Mouse (Mus musculus) common myeloid progenitor, adult 5-6 weeks (primary cell): ENCODE measurements around the gene Ralgapa2. TPM values are rescaled to one million over a fixed set of nuclear protein-coding genes. Genes with fewer than 3 reads are reported as not detected.

ENCODE experiments used
- ATAC-seq: replicated peaks from 2 replicates; pipeline ENCODE4 v1.8.0; 2016; ENCODE audit warnings: low read depth, mild to moderate bottlenecking, moderate TSS enrichment, inconsistent platforms; ENCODE audit not compliant: poor library complexity, severe bottlenecking
- total RNA-seq: library from RNA; stranded (forward); fragments of 200-1000, 187-1606 nt; gene quantifications from 2 replicates; pipeline ENCODE4 v1.2.3, GENCODE M21; 2017

Gene Ralgapa2
- total RNA-seq, 1 experiment from 2014 or later = 24.2 TPM

DNA sequence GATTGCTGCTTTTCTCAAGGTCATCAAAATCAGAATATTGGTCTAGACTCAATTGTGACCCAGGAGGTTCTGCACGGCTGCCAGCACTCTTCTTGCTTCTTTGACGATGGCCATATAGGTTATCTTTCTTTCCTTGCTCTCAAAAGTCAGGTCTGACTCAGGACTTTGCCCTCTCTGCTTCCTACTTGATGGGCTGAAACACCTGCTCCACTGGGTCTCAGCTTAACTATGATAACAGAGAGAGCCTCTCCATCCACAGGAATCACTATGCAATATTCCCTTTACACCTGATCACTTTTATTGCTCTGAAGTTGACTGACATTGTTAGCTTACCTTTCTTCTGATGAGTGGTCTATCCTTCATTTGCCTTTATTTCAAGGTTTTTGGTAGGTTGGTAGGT lies 191.5 kb downstream of the Ralgapa2 start:
- ATAC-seq = no peak

- ATAC-seq = no peak
Observed at GRCm38 (mm10) chr2:146314751-146315150, 197.4 kb downstream of the Ralgapa2 start.

DNA sequence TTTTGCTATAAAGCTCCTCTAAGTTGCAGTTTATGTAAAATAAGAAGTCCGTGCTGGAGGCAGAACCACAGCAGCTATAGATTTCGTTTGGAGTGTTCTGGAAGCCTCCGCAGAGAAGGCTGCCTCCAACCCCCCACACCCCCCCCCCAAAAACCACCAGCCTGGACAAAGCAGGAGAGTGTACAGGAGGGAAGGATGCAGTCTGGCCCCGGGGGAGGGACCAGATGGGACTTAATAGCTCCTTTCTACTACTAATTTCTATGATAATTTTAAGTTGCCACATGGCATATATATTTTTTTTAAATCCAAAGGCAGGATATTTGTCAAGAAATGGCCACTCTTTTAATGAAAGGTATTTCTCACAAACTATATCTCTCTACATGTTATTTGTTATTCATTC lies 198.3 kb downstream of the Ralgapa2 start:
- ATAC-seq = no peak

DNA sequence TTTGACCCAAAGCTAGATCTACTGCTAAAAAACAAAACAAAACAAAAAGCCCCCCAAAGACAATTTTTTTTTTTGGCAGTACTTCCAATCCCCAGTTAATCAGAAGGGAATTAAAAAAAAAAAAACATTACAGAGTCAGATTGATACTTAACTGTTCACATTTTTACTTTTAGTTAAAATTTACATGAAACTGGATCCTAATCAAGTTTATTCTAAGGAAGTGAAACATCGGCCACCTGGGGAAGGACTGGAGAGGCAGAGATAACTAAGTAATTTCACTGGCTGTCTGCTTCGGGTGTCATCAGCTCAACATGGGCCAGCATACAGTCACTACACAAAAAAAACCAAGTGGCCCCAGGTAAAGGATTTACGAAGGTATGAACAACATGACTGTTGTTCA lies 201.4 kb downstream of the Ralgapa2 start:
- no peak for ATAC-seq

- peak; percentile 70 for ATAC-seq
Observed at GRCm38 (mm10) chr2:146310291-146310690, 201.9 kb downstream of the Ralgapa2 start.

- no peak for ATAC-seq
Observed at GRCm38 (mm10) chr2:146309413-146309812, 202.7 kb downstream of the Ralgapa2 start.

- no peak for ATAC-seq
Observed at GRCm38 (mm10) chr2:146307060-146307459, 205.1 kb downstream of the Ralgapa2 start.

GRCm38 (mm10) chr2:146302094-146302699 lies 209.9 kb downstream of the Ralgapa2 start:
- ATAC-seq = no peak

- no peak for ATAC-seq
Observed at GRCm38 (mm10) chr2:146300500-146301020, 211.6 kb downstream of the Ralgapa2 start.

DNA sequence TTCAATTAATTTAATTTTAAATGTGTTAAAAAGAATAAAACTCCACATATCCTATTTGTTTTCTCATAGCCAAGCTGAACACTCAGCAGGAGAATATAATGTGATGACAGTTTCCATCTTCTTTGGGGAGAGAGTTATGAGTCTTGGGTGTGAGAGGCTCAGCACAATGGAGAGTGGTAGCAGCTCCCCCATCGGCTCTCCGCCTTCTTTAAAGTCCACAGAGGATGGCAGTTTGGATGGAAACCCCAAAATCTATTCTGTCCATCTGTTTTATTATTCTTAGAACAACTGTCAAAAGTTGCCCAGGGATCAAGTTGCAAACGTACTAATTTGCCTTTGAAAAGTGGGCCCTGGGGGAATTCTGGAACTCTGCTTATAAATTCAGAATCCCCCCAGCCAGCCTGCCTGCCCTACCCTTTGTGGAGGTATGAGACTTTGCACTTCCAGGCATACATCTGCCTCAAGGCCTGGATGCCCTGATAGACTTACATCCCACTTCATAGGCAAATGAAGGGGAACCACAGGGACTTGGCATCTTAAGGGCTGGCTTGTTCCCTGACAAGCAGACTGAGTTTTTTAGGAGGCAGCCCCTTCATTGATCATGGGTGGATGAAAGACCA lies 212.2 kb downstream of the Ralgapa2 start:
- no peak for ATAC-seq

- ATAC-seq = no peak
Observed at GRCm38 (mm10) chr2:146293538-146293937, 218.6 kb downstream of the Ralgapa2 start.

DNA sequence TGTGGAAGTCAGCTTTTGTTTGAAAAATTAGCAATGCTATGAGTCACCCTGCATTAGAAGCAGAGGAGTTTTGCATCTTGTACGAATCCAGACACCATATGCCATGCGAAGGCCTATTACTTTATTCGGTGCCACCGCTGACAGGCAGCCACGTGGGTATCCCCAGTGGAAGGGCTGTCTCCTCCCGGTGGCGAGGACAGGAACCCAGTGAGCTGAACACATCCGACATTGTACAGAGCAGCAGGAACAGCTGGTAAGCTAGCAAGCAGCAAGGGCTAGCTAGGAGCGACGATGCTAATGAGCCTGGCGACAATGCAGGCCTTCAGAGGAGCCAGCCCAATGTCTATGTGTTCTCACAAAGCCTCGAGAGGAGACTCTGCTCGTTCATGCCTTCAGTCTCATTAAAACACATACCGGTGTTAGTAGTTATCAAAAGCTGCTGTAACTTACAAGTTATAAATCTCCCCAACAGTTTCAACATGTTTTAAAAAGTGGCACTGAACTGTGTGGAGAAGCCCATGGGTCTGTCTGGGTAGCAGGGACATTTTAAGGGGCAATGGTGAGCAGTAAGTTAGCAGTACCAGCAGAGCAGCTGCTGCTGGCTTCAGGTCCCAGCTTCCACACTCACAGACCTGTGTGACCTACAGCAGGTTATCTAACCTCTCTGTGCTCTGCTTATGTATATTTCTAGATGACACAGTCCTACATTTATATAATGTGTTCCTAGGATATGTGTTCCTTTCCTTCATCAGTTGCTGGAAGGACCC lies 221.1 kb downstream of the Ralgapa2 start:
- no peak for ATAC-seq

DNA sequence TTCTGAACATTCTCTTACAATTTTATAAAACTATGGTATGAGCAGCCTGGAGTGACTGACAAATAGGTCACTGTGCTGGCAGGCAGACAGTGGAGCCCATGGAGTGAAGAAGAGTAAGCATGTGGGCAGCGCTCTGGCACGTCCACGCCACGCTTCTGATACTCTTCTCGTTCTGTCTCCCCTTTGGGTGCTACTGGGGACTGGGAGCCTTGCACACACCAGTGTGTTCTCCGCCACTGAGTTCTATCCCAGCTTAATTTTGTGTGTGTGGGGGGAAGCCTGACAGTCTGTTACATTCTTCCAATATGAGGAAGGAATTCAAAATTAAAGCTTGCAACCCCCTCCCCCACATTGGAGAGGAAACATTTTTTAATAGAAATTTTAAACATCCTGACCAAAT lies 221.8 kb downstream of the Ralgapa2 start:
- no peak for ATAC-seq

GRCm38 (mm10) chr2:146289394-146289793 lies 222.8 kb downstream of the Ralgapa2 start:
- ATAC-seq = no peak

- no peak for ATAC-seq
Observed at GRCm38 (mm10) chr2:146288326-146288725, 223.8 kb downstream of the Ralgapa2 start.

DNA sequence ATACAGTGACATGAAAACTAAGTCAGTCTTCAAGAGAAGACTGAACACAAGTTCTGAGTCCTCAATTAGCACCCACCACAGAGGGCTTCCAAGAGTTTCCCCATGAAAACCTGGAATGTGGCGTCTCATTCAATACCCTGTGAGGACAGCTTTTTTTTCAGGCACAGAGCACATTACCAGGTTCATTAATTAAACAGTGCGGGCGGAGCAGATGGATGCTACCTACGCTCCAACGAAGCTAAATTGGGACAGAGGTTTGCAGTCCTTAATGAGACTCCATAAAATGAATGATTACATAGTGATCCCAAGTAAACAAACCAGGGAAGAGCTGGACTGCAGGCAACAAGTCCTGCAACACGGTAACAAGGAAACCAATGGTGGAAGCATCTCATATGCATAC lies 224.6 kb downstream of the Ralgapa2 start:
- ATAC-seq = no peak

DNA sequence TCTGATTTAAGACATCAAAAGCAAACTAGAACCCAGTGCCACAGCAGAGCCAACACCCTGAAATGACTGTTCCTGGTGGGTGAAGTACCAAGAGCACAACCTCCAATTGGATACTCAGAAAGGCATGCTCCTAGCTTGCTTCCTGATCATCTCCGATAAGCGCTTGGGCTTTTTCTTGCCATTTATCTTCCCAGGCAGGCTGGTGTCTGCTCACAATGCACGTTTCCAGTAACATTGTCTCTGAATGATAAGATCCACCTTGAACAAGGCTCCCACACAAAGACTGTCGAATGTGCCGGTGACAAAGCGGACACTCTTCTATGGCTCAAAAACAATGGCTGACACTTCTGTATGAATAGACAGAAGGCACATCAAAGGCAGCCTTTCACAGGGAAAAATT lies 230.8 kb downstream of the Ralgapa2 start:
- no peak for ATAC-seq

DNA sequence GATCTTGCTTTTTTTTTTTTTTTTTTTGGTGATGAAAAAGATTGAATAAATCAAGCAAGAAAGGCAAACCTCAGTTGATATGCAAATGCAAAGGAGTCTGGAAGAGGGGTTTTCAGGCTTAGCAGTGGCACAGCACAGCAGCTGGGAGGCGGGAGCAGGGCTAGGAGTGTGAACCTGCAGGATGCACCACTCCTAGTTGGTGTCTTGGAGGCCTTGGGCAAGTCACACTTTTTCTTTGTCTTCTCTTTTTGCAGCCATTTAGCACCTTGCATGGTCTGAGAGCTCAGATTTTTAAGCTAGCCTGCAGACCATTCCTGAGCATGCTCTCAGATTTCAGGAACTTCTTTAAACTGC lies 231.2 kb downstream of the Ralgapa2 start:
- ATAC-seq = no peak

DNA sequence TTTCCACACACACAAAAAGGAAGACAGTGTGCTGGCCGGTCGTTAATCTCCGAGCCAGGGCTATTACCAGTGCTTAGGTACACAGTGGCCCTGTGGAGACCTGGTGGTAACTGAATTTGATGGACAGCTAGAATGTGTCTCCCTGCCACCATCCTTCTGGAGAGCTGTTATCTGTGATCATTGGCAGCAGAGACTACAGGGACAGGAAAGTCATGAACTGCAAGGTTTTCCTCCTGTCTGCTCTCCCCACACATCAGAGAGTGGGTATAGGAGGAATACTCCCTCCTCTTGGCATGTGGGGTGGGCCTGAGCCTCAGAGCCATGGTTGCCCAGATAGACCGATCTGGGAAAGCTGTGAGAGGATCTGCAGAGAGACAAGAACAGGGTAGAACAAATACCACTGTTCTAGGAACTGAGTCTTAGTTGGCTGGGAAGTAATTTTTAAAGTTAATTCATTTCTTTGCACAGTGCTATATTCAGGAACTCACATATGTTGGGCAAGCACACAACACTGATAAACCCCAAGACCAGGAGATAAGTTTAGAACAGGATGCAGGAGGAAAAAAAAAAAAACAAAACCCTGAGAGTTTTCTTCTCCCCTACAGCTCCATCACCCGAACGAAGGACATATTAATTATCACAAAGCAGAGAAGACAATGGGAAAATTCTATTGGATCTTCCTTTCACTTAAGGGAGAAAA lies 231.8 kb downstream of the Ralgapa2 start:
- no peak for ATAC-seq

DNA sequence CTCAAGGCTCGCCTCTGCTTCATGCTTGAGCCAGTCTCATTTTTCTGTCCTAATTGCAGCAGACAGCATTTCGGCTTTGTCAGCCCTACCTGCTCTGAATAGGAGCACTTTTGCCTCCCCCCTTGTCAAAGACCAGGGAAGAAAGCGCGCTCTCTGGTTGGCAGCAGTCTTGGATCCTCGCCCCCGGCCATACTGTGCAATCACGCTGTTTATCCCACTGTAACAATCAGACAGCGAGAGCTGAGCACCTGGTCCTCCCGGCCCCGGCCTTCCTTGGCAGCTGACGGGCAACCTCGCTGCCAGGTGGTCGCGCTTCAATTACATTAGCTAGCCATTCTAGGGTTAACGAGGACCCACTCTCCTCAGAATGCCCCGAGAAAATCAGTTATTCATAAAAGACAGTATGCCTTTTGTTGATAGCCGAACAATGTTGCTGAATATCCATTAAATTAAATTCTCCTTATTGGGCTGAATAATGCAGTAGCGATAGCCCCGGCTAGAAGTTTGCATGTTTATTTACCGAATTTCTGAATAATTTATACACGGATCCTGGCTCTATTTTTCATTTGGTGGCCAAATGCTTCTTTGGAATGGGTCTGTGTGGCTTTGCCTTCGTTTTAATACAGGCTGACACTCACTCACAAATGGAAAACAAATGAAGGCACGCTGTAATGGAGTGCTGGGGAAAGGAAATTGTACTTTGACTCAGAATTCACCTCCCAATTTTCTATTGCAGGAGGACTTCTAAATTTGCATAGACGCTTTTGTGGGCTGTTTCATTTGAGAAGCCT lies 232.5 kb downstream of the Ralgapa2 start:
- no peak for ATAC-seq
